Mouse (Mus musculus) heart, embryonic 10.5 days (tissue): ENCODE results near the gene Eif4h. TPM values are rescaled to one million over a fixed set of nuclear protein-coding genes. Genes with fewer than 3 reads are reported as not detected.

Source experiments
- DNase-seq: peaks from one replicate; pipeline ENCODE4 v3.0.0-alpha.2; 2017; ENCODE audit warnings: low spot score
- H3K27ac ChIP-seq: fragments of 300-500 bp; sonication (generic); 2 replicates; pipeline ENCODE4 v1.5.1; 2016; ENCODE audit warnings: mild to moderate bottlenecking
- H3K27me3 ChIP-seq: fragments of 300-500 bp; sonication (generic); 2 replicates; pipeline ENCODE4 v1.6.1; 2016; ENCODE audit warnings: mild to moderate bottlenecking; ENCODE audit not compliant: poor library complexity, insufficient read depth, severe bottlenecking
- H3K36me3 ChIP-seq: fragments of 300-500 bp; sonication (generic); 2 replicates; pipeline ENCODE4 v1.6.1; 2016; ENCODE audit warnings: mild to moderate bottlenecking, moderate library complexity
- H3K4me1 ChIP-seq: fragments of 300-500 bp; sonication (generic); 2 replicates; pipeline ENCODE4 v1.6.1; 2016; ENCODE audit warnings: mild to moderate bottlenecking
- H3K4me3 ChIP-seq: fragments of 300-500 bp; sonication (generic); 2 replicates; pipeline ENCODE4 v1.5.1; 2016; ENCODE audit warnings: mild to moderate bottlenecking, moderate library complexity
- H3K9me3 ChIP-seq: fragments of 300-500 bp; sonication (generic); 2 replicates; pipeline ENCODE4 v1.6.1; 2016; ENCODE audit warnings: mild to moderate bottlenecking, moderate library complexity
- WGBS: fragments of 180-500 bp; shearing (Covaris S2); methylation state at CpG from one replicate; pipeline ENCODE4 v1.1.7; 2016; 5-methylcytosine and 5-hydroxymethylcytosine counted together
- polyA plus RNA-seq: library from polyadenylated mRNA; unstranded; fragments of >200 nt; fragmentation: Nextera tagmentation; extraction: Ambion mirVana; gene quantifications from 2 replicates; pipeline ENCODE4 v1.2.1, GENCODE M21; 2016

Eif4h gene
- polyA plus RNA-seq, 1 experiment from 2014 or later, result 453 TPM

- no peak for DNase-seq
- H3K27me3 ChIP-seq, result no peaks in the 10 kb centered on the region
- no peak overlapping the region for H3K27ac ChIP-seq
- H3K4me3 ChIP-seq, result peak overlapping the region; percentile 86; the same call in 1 of the 2 replicates
- WGBS, result 73% methylated on average over 3 of the region's 3 CpGs
- peaks cover 23% of the 10 kb centered on the region for H3K36me3 ChIP-seq
- no peaks in the 10 kb centered on the region for H3K9me3 ChIP-seq
- H3K4me1 ChIP-seq, result peaks cover 12% of the 10 kb centered on the region
These were observed 55.4 kb downstream of the Eif4h start for GRCm38 (mm10) chr5:134583884-134584213.

- Histone ChIP-seq H3K4me3 (peak overlapping the region; percentile 86), H3K4me1 (peaks cover 12% of the 10 kb centered on the region), H3K27me3 (no peaks in the 10 kb centered on the region), H3K27ac (peak overlapping the region; percentile 87), H3K36me3 (peaks cover 20% of the 10 kb centered on the region), H3K9me3 (no peaks in the 10 kb centered on the region)
- DNase-seq, result no peak
- WGBS, result 32% methylated on average over 15 of the region's 15 CpGs
These were observed 56.0 kb downstream of the Eif4h start for GRCm38 (mm10) chr5:134583006-134583883.

- Histone ChIP-seq H3K4me1 (peaks cover 12% of the 10 kb centered on the region), H3K4me3 (peak overlapping the region; percentile 86), H3K27ac (peak overlapping the region; percentile 87), H3K27me3 (no peaks in the 10 kb centered on the region), H3K36me3 (peaks cover 15% of the 10 kb centered on the region), H3K9me3 (no peaks in the 10 kb centered on the region)
- DNase-seq, result peak; percentile 98
- WGBS, result 9% methylated on average over 28 of the region's 30 CpGs
These were observed 56.9 kb downstream of the Eif4h start for GRCm38 (mm10) chr5:134582221-134582907.

DNA sequence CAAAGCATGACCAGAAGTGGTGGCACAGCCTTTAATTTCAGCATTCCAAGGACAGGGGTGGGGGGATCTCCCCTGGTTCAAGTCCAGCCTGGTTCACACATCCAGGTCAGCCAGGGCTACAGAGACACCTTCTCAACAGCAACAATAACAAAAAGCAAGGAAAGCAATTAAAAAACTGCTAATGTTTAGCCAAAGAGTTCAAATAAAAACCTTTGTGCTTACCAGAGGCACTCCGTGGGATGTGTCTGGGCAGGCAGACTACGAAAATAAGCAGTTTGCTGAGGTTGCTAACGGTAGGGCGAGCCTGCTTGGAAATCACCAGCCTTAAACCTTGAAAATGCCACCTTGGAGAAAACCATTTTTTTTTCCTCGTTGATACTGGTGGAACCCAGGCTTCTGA lies 58.1 kb downstream of the Eif4h start, which contains the start of gene Rfc2:
Gene Rfc2, plus strand, starts transcription at position 221 of the 400 bp plus-strand sequence.
- Histone ChIP-seq H3K36me3 (peaks cover 6% of the 10 kb centered on the region; the same call in 1 of the 2 replicates), H3K27me3 (no peaks in the 10 kb centered on the region), H3K27ac (no peak within 1 kb of the TSS), H3K4me1 (peaks cover 12% of the 10 kb centered on the region), H3K4me3 (no peak within 1 kb of the TSS), H3K9me3 (no peaks in the 10 kb centered on the region)
- 79% methylated on average over 5 of the region's 5 CpGs for WGBS
- no peak for DNase-seq

GRCm38 (mm10) chr5:134579135-134579534 lies 60.2 kb downstream of the Eif4h start:
- H3K4me3 ChIP-seq, result no peak overlapping the region
- 66% methylated on average over 3 of the region's 3 CpGs for WGBS
- H3K4me1 ChIP-seq, result peaks cover 11% of the 10 kb centered on the region
- H3K9me3 ChIP-seq, result no peaks in the 10 kb centered on the region
- H3K36me3 ChIP-seq, result no peaks in the 10 kb centered on the region
- no peak overlapping the region for H3K27ac ChIP-seq
- DNase-seq, result no peak
- H3K27me3 ChIP-seq, result no peaks in the 10 kb centered on the region

DNA sequence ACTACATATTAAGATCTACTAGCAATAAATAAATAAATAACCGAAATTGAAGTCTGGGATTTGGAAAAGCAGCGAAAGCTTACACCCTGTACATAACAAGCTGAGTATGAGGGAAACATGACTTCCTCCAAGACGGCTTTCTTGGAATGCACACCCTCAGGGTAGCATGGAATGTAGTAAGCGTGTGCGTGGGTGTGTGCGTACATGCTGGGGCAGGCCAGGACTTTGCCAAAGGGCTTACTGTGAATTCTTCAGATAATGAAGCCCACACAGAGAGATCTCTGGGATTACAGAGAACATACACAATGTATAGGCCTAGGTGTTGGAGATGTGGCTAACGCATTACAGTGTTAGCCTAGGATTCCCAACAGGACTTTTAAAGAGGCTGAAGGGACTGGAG lies 61.8 kb downstream of the Eif4h start:
- Histone ChIP-seq H3K9me3 (no peaks in the 10 kb centered on the region), H3K27ac (no peak overlapping the region), H3K27me3 (no peaks in the 10 kb centered on the region), H3K36me3 (no peaks in the 10 kb centered on the region), H3K4me1 (peaks cover 5% of the 10 kb centered on the region; the same call in 1 of the 2 replicates), H3K4me3 (no peak overlapping the region)
- no peak for DNase-seq
- 80% methylated on average over 7 of the region's 7 CpGs for WGBS

GRCm38 (mm10) chr5:134576517-134577220 lies 62.6 kb downstream of the Eif4h start:
- peaks cover 11% of the 10 kb centered on the region; the same call in 1 of the 2 replicates for H3K4me1 ChIP-seq
- H3K4me3 ChIP-seq, result no peak overlapping the region
- no peaks in the 10 kb centered on the region for H3K36me3 ChIP-seq
- H3K27ac ChIP-seq, result no peak overlapping the region
- H3K27me3 ChIP-seq, result no peaks in the 10 kb centered on the region
- no peaks in the 10 kb centered on the region for H3K9me3 ChIP-seq
- 76% methylated on average over 14 of the region's 14 CpGs for WGBS
- DNase-seq, result no peak

GRCm38 (mm10) chr5:134575833-134576232 lies 63.5 kb downstream of the Eif4h start:
- DNase-seq, result no peak
- Histone ChIP-seq H3K27me3 (no peaks in the 10 kb centered on the region), H3K36me3 (no peaks in the 10 kb centered on the region), H3K9me3 (no peaks in the 10 kb centered on the region), H3K4me3 (no peak overlapping the region), H3K4me1 (peaks cover 11% of the 10 kb centered on the region; the same call in 1 of the 2 replicates), H3K27ac (no peak overlapping the region)
- 92% methylated on average over 5 of the region's 5 CpGs for WGBS

DNA sequence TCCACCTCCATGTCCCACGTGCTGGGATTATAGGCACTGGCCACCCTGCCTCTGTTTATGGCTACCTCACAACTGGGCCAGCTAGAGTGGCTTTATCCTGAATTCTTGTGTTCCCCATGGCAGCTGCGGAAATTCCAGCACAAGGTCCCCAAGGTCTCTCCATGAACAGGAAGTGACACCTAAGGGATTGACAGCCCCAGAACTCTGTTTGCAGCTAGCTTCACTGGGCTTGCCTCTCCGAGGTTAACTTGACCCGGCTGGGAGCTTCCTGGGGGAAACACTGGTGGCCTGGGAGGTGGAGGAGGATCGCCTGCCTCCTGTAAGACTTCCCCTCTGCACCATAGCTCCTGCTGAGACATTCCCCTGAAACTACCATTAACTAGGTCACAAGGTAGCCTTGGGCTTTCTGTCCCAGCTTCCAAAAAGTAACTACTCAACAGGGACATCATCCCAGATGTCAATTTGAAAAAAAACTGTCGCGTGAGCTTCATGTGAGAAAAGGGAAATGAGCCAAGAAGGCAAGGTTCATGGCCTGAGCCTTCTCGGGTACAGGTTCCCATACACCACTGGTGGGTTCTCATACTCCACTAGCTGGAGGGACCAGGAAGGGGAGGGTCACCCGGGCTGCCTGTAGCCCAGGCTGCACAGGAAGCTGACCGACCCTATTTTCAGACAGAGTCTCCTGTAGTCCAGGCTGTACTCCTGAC lies 66.6 kb downstream of the Eif4h start:
- 33% methylated on average over 10 of the region's 10 CpGs for WGBS
- no peak for DNase-seq
- H3K4me3 ChIP-seq, result peak overlapping the region; percentile 65
- H3K4me1 ChIP-seq, result peaks cover 17% of the 10 kb centered on the region
- H3K27ac ChIP-seq, result peak overlapping the region; percentile 69
- H3K27me3 ChIP-seq, result no peaks in the 10 kb centered on the region
- no peaks in the 10 kb centered on the region for H3K36me3 ChIP-seq
- H3K9me3 ChIP-seq, result no peaks in the 10 kb centered on the region

DNA sequence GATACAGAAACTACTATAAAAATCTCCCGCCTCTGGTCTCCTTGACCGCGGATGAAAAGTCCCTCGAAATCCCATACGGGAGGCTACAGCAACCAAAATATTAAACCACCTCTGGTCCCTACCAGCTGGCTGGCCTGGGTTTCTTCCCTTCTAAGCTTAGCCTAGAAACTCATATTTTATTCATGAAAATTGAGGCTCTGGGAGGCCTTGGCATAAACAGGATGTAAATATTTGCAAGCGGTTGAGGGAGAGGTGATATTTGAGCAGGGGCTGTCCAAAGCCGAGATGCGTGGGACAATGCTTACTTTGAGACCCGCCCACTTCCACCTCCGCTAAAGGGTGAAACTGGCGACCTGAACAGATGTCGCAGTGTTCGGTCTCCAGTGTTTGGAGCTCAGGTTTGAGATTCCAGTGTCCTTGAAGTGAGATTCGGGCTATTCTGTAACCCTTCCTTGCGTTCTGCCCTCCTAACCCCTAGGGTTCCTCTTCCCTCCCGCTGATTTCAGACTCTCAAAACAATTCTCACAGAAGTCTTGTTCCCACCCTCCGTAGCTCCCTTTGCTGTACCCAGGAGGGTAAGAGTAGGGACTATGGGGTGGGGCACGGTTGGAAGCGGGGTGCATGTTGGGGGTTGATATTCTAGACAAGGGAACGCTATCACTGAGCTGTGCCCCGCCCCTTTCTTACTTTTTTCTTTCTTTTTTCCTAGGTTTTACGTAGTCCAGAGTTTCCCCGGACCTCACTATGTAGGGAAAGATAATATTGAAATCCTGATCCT lies 67.4 kb downstream of the Eif4h start:
- Histone ChIP-seq H3K36me3 (no peaks in the 10 kb centered on the region), H3K27ac (peak overlapping the region; percentile 69), H3K4me1 (peaks cover 17% of the 10 kb centered on the region), H3K9me3 (no peaks in the 10 kb centered on the region), H3K4me3 (peak overlapping the region; percentile 65), H3K27me3 (no peaks in the 10 kb centered on the region)
- WGBS, result under 1% methylated on average over 23 of the region's 23 CpGs
- DNase-seq, result no peak
